Mouse (Mus musculus) CH12.LX (cell line): ENCODE measurements around the gene Rassf8. TPM values are rescaled to one million over a fixed set of nuclear protein-coding genes. Genes with fewer than 3 reads are reported as not detected.

Source experiments
- DNase-seq: peaks from one replicate; pipeline ENCODE4 v3.0.0-alpha.2; 2013; ENCODE audit errors: extremely low read depth
- H3K27ac ChIP-seq: 2 replicates; pipeline ENCODE4 v1.5.1; 2012; ENCODE audit warnings: low read depth, mild to moderate bottlenecking, control low read depth, moderate library complexity; ENCODE audit not compliant: insufficient read depth
- H3K27me3 ChIP-seq: replicated peaks from 2 replicates; pipeline ENCODE3; 2012; ENCODE audit warnings: inconsistent platforms
- H3K36me3 ChIP-seq, 2 experiments: replicated peaks in 1 of 2; 2 replicates each; pipeline versions ENCODE3 to v1.6.1; 2012; ENCODE audit warnings: inconsistent platforms in 1 of 2, low read length in 1 of 2, mild to moderate bottlenecking in 1 of 2, mixed read lengths in 1 of 2, moderate library complexity in 1 of 2; ENCODE audit not compliant: control insufficient read depth in 1 of 2, insufficient read depth in 1 of 2
- H3K4me1 ChIP-seq, 2 experiments: 2 replicates each; pipeline ENCODE4 v1.6.1; 2012; ENCODE audit warnings: inconsistent platforms in 1 of 2, moderate library complexity in 1 of 2; ENCODE audit not compliant: insufficient read depth in 2 of 2, control insufficient read depth in 1 of 2
- H3K4me2 ChIP-seq: 2 replicates; pipeline ENCODE4 v1.6.1; 2012; ENCODE audit warnings: low read depth, mild to moderate bottlenecking, control low read depth; ENCODE audit not compliant: poor library complexity, insufficient read depth, severe bottlenecking
- H3K4me3 ChIP-seq, 3 experiments: fragments of 150-350 bp in 1 of 3; sonication (generic) in 1 of 3; replicated peaks in 1 of 3; 2 replicates each; pipeline versions ENCODE3 to v1.5.1; 2011 to 2012; ENCODE audit warnings: low read depth in 2 of 3, low read length in 2 of 3, mild to moderate bottlenecking in 2 of 3, moderate library complexity in 2 of 3, control low read depth in 1 of 3, improper control_type of control experiment in 1 of 3, inconsistent platforms in 1 of 3, mixed read lengths in 1 of 3; ENCODE audit not compliant: poor library complexity in 1 of 3
- H3K79me2 ChIP-seq: replicated peaks from 2 replicates; pipeline ENCODE4 v1.6.1; 2012; ENCODE audit warnings: mild to moderate bottlenecking, moderate library complexity; ENCODE audit not compliant: control insufficient read depth, poor library complexity, insufficient read depth, severe bottlenecking; ENCODE audit errors: extremely low read depth
- H3K9ac ChIP-seq: 2 replicates; pipeline ENCODE4 v1.6.1; 2012; ENCODE audit warnings: low read depth, mild to moderate bottlenecking, control low read depth, moderate library complexity; ENCODE audit not compliant: insufficient read depth
- H3K9me3 ChIP-seq: replicated peaks from 2 replicates; pipeline ENCODE3; 2012; ENCODE audit warnings: low read length, inconsistent platforms, mixed read lengths
- BHLHE40 ChIP-seq: IDR thresholded peaks from 2 replicates; pipeline ENCODE4 v1.6.1; 2011; ENCODE audit warnings: mild to moderate bottlenecking, low read depth, low read length, improper control_type of control experiment
- CHD1 ChIP-seq: IDR thresholded peaks from 2 replicates; pipeline ENCODE4 v1.6.1; 2012; ENCODE audit warnings: low read depth, low read length, improper control_type of control experiment, inconsistent platforms
- CHD2 ChIP-seq: IDR thresholded peaks from 2 replicates; pipeline ENCODE4 v1.6.1; 2011; ENCODE audit warnings: low read length, improper control_type of control experiment
- ETS1 ChIP-seq: conservative IDR thresholded peaks from 2 replicates; pipeline ENCODE4 v1.6.1; 2012; ENCODE audit warnings: low read depth, mild to moderate bottlenecking, inconsistent platforms, low read length, improper control_type of control experiment, moderate library complexity
- HCFC1 ChIP-seq: IDR thresholded peaks from 2 replicates; pipeline ENCODE4 v1.6.1; 2012; ENCODE audit warnings: low read depth, mild to moderate bottlenecking, inconsistent platforms, low read length, improper control_type of control experiment
- JUND ChIP-seq: conservative IDR thresholded peaks from 2 replicates; pipeline ENCODE4 v1.6.1; 2011; ENCODE audit warnings: low read depth, low read length, improper control_type of control experiment
- MAFK ChIP-seq: IDR thresholded peaks from 2 replicates; pipeline ENCODE4 v1.6.1; 2011; ENCODE audit warnings: low read length, improper control_type of control experiment; ENCODE audit not compliant: insufficient replicate concordance
- MAX ChIP-seq: IDR thresholded peaks from 2 replicates; pipeline ENCODE4 v1.6.1; 2011; ENCODE audit warnings: low read length, improper control_type of control experiment
- MAZ ChIP-seq: IDR thresholded peaks from 2 replicates; pipeline ENCODE4 v1.6.1; 2012; ENCODE audit warnings: low read depth, mild to moderate bottlenecking, inconsistent platforms, low read length, improper control_type of control experiment, moderate library complexity
- MEF2A ChIP-seq: IDR thresholded peaks from 2 replicates; pipeline ENCODE4 v1.6.1; 2014; ENCODE audit warnings: low read depth, mild to moderate bottlenecking, inconsistent platforms, low read length, improper control_type of control experiment, borderline replicate concordance
- MXI1 ChIP-seq: IDR thresholded peaks from 2 replicates; pipeline ENCODE4 v1.6.1; 2011; ENCODE audit warnings: mild to moderate bottlenecking, low read depth, low read length, improper control_type of control experiment
- NELFE ChIP-seq: IDR thresholded peaks from 2 replicates; pipeline ENCODE4 v1.6.1; 2011; ENCODE audit warnings: low read depth, low read length, improper control_type of control experiment
- NRF1 ChIP-seq: IDR thresholded peaks from 2 replicates; pipeline ENCODE4 v1.6.1; 2014; ENCODE audit warnings: low read depth, mild to moderate bottlenecking, inconsistent platforms, low read length, improper control_type of control experiment, moderate library complexity
- PAX5 ChIP-seq: IDR thresholded peaks from 2 replicates; pipeline ENCODE4 v1.6.1; 2012; ENCODE audit warnings: low read length, inconsistent platforms, mixed read lengths
- POLR2AphosphoS2 ChIP-seq: IDR thresholded peaks from 2 replicates; pipeline ENCODE4 v1.6.1; 2011; ENCODE audit warnings: low read depth, low read length, improper control_type of control experiment
- RAD21 ChIP-seq: IDR thresholded peaks from 2 replicates; pipeline ENCODE4 v1.6.1; 2011; ENCODE audit warnings: low read depth, mild to moderate bottlenecking, low read length, improper control_type of control experiment, moderate library complexity
- RCOR1 ChIP-seq: conservative IDR thresholded peaks from 2 replicates; pipeline ENCODE4 v1.6.1; 2012; ENCODE audit warnings: low read depth, mild to moderate bottlenecking, inconsistent platforms, low read length, improper control_type of control experiment
- SMC3 ChIP-seq: IDR thresholded peaks from 2 replicates; pipeline ENCODE4 v1.6.1; 2011; ENCODE audit warnings: low read depth, low read length, improper control_type of control experiment
- USF1 ChIP-seq: IDR thresholded peaks from 2 replicates; pipeline ENCODE4 v1.6.1; 2014; ENCODE audit warnings: low read depth, mild to moderate bottlenecking, inconsistent platforms, low read length, improper control_type of control experiment
- USF2 ChIP-seq: conservative IDR thresholded peaks from 2 replicates; pipeline ENCODE4 v1.6.1; 2011; ENCODE audit warnings: low read depth, low read length, improper control_type of control experiment
- ZC3H11A ChIP-seq: IDR thresholded peaks from 2 replicates; pipeline ENCODE4 v1.6.1; 2012; ENCODE audit warnings: low read depth, mild to moderate bottlenecking, inconsistent platforms, low read length, improper control_type of control experiment
- ZKSCAN1 ChIP-seq: IDR thresholded peaks from 2 replicates; pipeline ENCODE4 v1.6.1; 2012; ENCODE audit warnings: low read depth, inconsistent platforms, low read length, improper control_type of control experiment, borderline replicate concordance
- ZNF384 ChIP-seq: IDR thresholded peaks from 2 replicates; pipeline ENCODE4 v1.6.1; 2012; ENCODE audit warnings: low read depth, low read length, improper control_type of control experiment, inconsistent platforms
- dilution Hi-C: fragments of 300-500 bp; cut with MboI; formaldehyde crosslinking; loops from 2 replicates; pipeline ENCODE4 v1.14.3; 2020; ENCODE audit warnings: low sequenced_read_pairs; ENCODE audit not compliant: extremely low pct_unique_long_range_greater_than_20kb, extremely low pct_ligation_motif_present
- in situ Hi-C: fragments of 300-500 bp; cut with MboI; formaldehyde crosslinking; loops from 3 replicates; pipeline ENCODE4 v1.14.3; 2019; ENCODE audit warnings: low sequenced_read_pairs, low pct_ligation_motif_present, low pct_unique_long_range_greater_than_20kb, mixed read lengths
- polyA plus RNA-seq: library from polyadenylated mRNA; unstranded; fragments of >175 nt; gene quantifications from 2 replicates; pipeline ENCODE4 v1.2.1, GENCODE M21; 2012; ENCODE audit warnings: low read depth; ENCODE audit not compliant: insufficient read length
- total RNA-seq, 2 experiments: library from RNA; depleted of rRNA; stranded (reverse); fragments of 300-350 nt in 1 of 2; fragments of >200 nt in 1 of 2; gene quantifications; 2 replicates each; pipeline ENCODE4 v1.2.3; 2012 to 2014

Gene Rassf8
- total and polyA plus RNA-seq, 3 experiments, result 0.34 to 0.59 (median 0.48) TPM

DNA sequence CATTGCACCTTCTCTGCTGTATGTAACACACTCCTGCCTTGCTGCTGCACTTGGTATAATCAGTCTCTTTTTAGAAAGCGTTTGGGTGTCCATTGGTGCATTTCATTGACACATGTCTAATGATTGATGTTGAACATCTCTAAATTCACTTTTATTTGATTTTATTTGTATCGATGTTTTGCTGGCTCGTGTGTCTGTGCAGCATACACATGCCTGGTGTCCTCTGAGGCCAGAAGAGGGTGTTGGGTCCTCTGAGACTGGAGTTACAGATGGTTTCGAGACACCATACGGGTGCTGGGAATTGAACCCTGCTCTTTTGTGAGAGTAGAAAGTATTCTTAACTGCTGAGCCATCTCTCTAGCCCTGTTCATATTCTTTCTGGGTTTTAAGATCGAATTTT is 6.7 kb downstream of the Rassf8 start:
- dilution Hi-C loops, result no loop called here
- H3K27ac ChIP-seq, result no peak overlapping the region
- H3K36me3 ChIP-seq, result no peaks in the 10 kb centered on the region
- no peak overlapping the region for H3K4me3 ChIP-seq
- DNase-seq, result no peak
- H3K27me3 ChIP-seq, result peaks cover 3% of the 10 kb centered on the region
- H3K9me3 ChIP-seq, result no peaks in the 10 kb centered on the region
- in situ Hi-C loops, result no loop called here
- TF ChIP-seq POLR2AphosphoS2 (no peak), USF2 (no peak), MAX (no peak), BHLHE40 (no peak), MAZ (no peak), CHD2 (no peak), SMC3 (no peak), USF1 (no peak), ETS1 (no peak), JUND (no peak), HCFC1 (no peak), RCOR1 (no peak), MXI1 (no peak), CHD1 (no peak), ZKSCAN1 (no peak), NRF1 (no peak), MAFK (no peak), PAX5 (no peak), ZNF384 (no peak), MEF2A (no peak)
- TF ChIP-seq, all 38 proteins: peak for 0
- Histone ChIP-seq H3K4me1 (no peaks in the 10 kb centered on the region), H3K9ac (no peak overlapping the region), H3K4me2 (no peak overlapping the region), H3K79me2 (no peaks in the 10 kb centered on the region)

DNA sequence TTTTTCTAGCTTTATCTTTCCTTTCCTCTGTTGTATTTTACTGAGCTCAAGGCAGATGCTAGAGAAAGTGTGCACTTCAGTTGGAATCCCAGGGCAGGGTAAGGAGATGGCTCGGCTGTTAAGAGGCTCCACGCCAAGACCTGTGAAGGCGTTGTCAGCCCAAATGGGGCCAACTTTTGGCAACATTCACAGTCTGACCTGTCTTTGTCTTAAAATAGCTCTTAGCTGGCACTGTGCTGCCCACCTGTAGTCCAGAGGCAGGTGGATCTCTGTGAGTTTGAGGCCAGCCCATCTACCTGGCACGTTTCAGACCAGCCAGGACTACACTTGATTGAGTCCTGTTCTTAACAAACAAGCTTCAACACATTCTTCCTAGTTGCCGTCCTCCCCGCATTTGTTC is 7.9 kb downstream of the Rassf8 start:
- H3K4me2 ChIP-seq, result no peak overlapping the region
- no peak for TF ChIP-seq BHLHE40
- TF ChIP-seq ZKSCAN1, result no peak
- TF ChIP-seq USF2, result no peak
- no peak for TF ChIP-seq RAD21
- TF ChIP-seq HCFC1, result no peak
- no peak for TF ChIP-seq RCOR1
- TF ChIP-seq USF1, result no peak
- no peak for TF ChIP-seq NELFE
- no peak for TF ChIP-seq ZC3H11A
- no peak for TF ChIP-seq MAFK
- no peak for TF ChIP-seq MAX
- H3K36me3 ChIP-seq, result no peaks in the 10 kb centered on the region

More for the DNA sequence above, 7.9 kb downstream of the Rassf8 start:
- H3K9ac ChIP-seq, result no peak overlapping the region
- dilution Hi-C loops (no loop called here), in situ Hi-C loops (no loop called here)
- H3K27me3 ChIP-seq, result peaks cover 2% of the 10 kb centered on the region
- H3K9me3 ChIP-seq, result no peaks in the 10 kb centered on the region
- DNase-seq, result no peak
- no peaks in the 10 kb centered on the region for H3K4me1 ChIP-seq
- H3K79me2 ChIP-seq, result no peaks in the 10 kb centered on the region
- H3K4me3 ChIP-seq, result no peak overlapping the region
- no peak overlapping the region for H3K27ac ChIP-seq
